Mouse (Mus musculus) C2C12 (cell line): Measurements from ENCODE around the gene Hdac4. TPM values are rescaled to one million over a fixed set of nuclear protein-coding genes. Genes with fewer than 3 reads are reported as not detected.

Experiments used
- H3K27me3 ChIP-seq: one replicate; pipeline ENCODE4 v1.6.1; 2011; ENCODE audit not compliant: control insufficient read depth, insufficient read depth, insufficient read length
- H3K36me3 ChIP-seq: one replicate; pipeline ENCODE4 v1.6.1; 2011; ENCODE audit not compliant: control insufficient read depth, insufficient read depth
- H3K4me3 ChIP-seq: one replicate; pipeline ENCODE4 v1.5.1; 2011; ENCODE audit warnings: mild to moderate bottlenecking, control low read depth; ENCODE audit not compliant: poor library complexity, insufficient read depth, severe bottlenecking
- H3K79me2 ChIP-seq: one replicate; pipeline ENCODE4 v1.6.1; 2011; ENCODE audit not compliant: control insufficient read depth, insufficient read depth
- H3K79me3 ChIP-seq: one replicate; pipeline ENCODE4 v1.6.1; 2011; ENCODE audit warnings: low read depth, control low read depth
- H3ac ChIP-seq: one replicate; pipeline ENCODE3; 2011; ENCODE audit warnings: low read depth; ENCODE audit not compliant: control insufficient read depth, insufficient read length
- CEBPB ChIP-seq: IDR thresholded peaks from one replicate; pipeline ENCODE4 v1.6.1; 2011; ENCODE audit warnings: low read depth, mild to moderate bottlenecking, control low read depth, moderate library complexity
- CTCF ChIP-seq: IDR thresholded peaks from one replicate; pipeline ENCODE4 v1.5.1; 2011; ENCODE audit not compliant: control insufficient read depth, insufficient read depth, insufficient read length
- FOSL1 ChIP-seq: IDR thresholded peaks from one replicate; pipeline ENCODE4 v1.8.0; 2011; ENCODE audit warnings: mild to moderate bottlenecking, low read length; ENCODE audit not compliant: poor library complexity, insufficient read depth, severe bottlenecking
- MAX ChIP-seq: IDR thresholded peaks from one replicate; pipeline ENCODE4 v1.6.1; 2011; ENCODE audit warnings: mild to moderate bottlenecking, control low read depth
- MYOD1 ChIP-seq: IDR thresholded peaks from one replicate; pipeline ENCODE4 v1.6.1; 2011; ENCODE audit warnings: low read depth; ENCODE audit not compliant: control insufficient read depth, insufficient read length
- MYOG ChIP-seq: IDR thresholded peaks from one replicate; pipeline ENCODE4 v1.6.1; 2011; ENCODE audit not compliant: control insufficient read depth, insufficient read length; ENCODE audit errors: extremely low read depth
- USF1 ChIP-seq: IDR thresholded peaks from one replicate; pipeline ENCODE4 v1.6.1; 2011; ENCODE audit warnings: low read depth, mild to moderate bottlenecking, control low read depth, moderate library complexity
- polyA plus RNA-seq: library from polyadenylated mRNA; unstranded; fragments of >200 nt; fragmentation: generic; extraction: Trizol; gene quantifications from one replicate; pipeline ENCODE4 v1.2.1, GENCODE M21; 2012; ENCODE audit warnings: missing spikeins

The Hdac4 gene
- polyA plus RNA-seq, 1 experiment = 9.6 TPM

DNA sequence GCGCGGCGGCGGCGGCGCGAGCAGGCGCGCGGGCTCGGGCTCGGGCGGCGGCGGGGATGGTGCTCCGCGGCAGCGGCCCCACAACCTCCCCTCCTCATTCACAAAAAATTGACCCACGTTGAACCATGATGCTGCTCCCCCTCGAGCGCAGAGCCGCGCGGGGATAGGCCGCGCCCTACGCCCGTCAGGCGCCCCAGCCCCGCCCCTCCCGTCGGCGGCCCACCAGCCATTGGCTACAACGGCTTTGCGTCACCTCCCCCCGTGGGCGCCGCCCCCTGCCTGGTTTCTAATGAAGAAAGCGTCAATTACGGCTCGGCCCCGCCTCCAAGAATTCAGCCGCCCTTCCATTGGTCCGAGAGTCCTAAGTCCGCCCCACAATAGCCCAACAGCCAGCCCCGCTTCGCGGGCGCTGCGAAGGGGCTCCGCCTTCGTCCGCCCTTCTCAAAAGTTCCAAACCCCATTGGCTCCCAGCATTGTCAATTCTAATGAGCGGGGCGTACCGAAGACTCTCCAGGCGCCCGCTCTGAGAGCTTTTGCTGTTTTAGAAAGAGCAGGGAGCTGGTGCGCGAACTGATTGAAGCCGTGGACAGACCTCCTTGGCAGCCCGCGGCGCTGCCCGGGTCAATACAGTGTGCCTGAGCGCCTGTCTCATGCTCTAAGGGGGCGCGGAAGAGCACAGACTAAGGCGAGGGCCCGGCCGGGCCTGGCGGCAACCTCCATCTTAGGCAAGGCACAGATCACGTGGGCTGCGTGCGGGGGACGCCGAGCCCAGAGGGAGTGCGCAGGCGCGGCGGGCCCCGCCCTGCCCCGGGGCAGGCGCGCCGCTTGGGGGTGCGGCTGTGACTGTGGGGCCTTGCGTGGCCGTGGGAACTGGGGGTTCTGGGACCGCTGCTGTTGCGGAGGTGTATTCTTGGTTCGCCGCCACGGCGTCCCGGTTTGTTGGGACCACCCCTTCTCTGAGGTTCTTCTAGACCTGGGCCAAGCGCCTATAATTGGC lies 15.1 kb downstream of the Hdac4 start:
- TF ChIP-seq USF1 (peak; percentile 89), CTCF (no peak)
- H3K27me3 ChIP-seq = no peaks in the 10 kb centered on the region
- peak overlapping the region; percentile 66 for H3K4me3 ChIP-seq
- peaks cover 7% of the 10 kb centered on the region for H3K79me3 ChIP-seq
- peak overlapping the region; percentile 94 for H3ac ChIP-seq
- H3K79me2 ChIP-seq = peaks cover 42% of the 10 kb centered on the region
- H3K36me3 ChIP-seq = no peaks in the 10 kb centered on the region

DNA sequence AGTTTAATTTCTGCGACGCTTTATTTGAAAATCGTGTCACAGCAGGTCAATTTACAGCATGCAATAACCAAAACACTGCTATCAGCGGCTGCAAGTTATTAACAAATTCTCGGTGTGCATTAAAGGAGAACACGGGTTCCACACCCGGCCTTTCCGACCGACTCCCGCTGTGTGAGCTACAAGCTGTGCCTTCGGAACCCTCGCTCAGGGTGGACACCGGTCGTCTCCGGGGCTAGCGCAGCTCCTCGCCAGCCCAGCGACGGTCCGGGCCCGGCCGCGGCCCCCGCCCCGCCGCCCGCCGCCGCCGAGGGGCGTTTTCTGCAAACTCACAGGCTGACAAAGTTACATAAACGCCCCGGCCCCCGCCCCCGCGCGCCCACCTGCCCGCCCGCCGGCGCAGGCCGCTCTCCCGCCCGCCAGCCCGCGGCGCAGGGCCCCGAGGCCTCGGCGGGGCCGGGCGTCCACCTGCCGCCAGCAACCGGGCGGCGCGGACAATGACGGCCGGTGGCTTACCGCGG lies 16.0 kb downstream of the Hdac4 start:
- H3K79me2 ChIP-seq = peaks cover 51% of the 10 kb centered on the region
- H3K36me3 ChIP-seq = no peaks in the 10 kb centered on the region
- peak overlapping the region; percentile 66 for H3K4me3 ChIP-seq
- H3K79me3 ChIP-seq = peaks cover 16% of the 10 kb centered on the region
- peak overlapping the region; percentile 85 for H3ac ChIP-seq
- no peaks in the 10 kb centered on the region for H3K27me3 ChIP-seq
- TF ChIP-seq USF1 (no peak), CTCF (no peak), MYOG (no peak), MAX (no peak), CEBPB (no peak), MYOD1 (no peak), FOSL1 (no peak)

DNA sequence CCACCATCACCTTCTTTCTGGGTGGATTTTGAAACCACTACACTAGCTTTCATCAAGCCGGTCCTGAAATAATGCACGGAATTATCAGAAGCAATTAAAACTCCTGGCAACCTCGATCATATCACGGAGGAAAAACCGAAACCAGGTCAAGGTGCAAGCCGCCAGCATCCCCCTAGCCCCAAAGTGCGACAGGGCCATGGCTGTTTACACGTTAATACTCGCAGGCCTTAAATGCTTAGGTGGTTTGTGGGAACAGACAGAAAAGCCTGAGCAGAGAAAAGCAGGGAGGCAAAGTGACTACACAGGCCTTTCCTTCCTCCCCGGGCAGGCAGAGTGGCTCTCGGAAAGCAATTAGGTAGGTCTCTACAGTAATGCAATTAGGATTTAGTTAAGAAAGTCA lies 16.4 kb downstream of the Hdac4 start:
- Histone ChIP-seq H3K4me3 (peak overlapping the region; percentile 66), H3ac (peak overlapping the region; percentile 41), H3K79me2 (peaks cover 56% of the 10 kb centered on the region), H3K79me3 (peaks cover 16% of the 10 kb centered on the region), H3K27me3 (no peaks in the 10 kb centered on the region), H3K36me3 (no peaks in the 10 kb centered on the region)
- TF ChIP-seq USF1 (no peak), MYOD1 (no peak), CEBPB (no peak), CTCF (no peak), MAX (no peak), FOSL1 (no peak), MYOG (no peak)

DNA sequence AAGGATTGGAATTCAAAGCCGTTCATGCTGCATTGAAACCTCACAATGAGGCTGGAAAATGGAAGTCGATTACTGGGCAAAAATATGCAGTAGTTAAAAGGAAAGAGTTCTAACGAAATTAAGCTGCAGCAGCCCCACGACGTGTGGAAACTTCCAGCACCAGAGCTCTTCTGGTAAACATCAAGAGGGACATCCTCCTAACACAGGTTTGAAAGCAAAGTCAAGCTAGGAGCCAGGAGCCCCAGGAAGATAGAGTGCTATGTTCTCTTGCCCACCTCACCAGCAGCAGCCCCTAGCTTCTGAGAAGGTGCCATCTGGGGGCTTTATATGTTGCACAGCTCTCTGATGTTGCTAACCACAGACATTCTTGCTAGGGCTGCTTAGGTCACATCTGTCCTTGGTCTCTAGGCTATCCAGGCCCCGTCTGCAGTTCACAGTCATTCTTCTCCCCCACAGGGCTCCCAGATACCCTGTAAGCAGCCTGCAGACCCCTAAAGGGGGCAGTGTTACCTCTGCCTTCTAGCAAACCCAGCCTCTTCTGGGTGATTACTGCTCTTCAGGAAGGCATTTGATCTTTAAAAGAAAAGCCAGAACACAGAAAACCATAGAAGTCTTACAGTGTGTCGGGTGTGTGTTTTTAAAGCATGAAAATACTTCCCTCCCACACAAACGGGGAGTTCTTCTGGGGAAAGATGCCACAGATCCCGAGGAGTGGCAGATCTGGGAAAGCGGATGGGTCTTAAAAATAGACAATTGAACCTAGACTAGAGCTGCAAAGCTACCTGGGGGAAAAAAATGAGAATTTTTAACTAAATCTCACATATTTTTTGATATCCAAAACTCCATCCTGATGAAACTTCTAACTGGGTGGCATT lies 17.2 kb downstream of the Hdac4 start:
- Histone ChIP-seq H3K79me2 (peaks cover 64% of the 10 kb centered on the region), H3K4me3 (peak overlapping the region; percentile 66)

DNA sequence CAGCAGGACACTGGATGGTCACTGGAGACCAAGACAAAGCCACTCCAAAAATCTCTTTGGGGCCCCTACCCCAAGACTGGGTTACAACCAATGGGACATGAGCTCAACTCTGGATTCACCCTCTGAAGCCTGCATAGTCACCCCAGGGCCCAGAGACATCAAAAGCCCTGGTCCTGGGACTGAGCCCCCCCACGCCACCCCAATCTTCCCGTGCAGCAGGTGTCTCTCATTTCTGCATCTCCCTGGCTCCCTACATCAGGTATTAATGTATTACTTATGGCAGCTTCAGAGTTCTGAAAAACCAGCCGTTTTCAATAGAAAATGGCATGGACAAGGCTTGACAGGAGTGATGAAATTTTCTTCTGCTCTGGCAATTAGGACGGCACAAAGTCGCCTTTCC lies 17.9 kb downstream of the Hdac4 start:
- Histone ChIP-seq H3ac (no peak overlapping the region), H3K79me2 (peaks cover 71% of the 10 kb centered on the region), H3K36me3 (no peaks in the 10 kb centered on the region), H3K79me3 (peaks cover 26% of the 10 kb centered on the region), H3K4me3 (no peak overlapping the region), H3K27me3 (no peaks in the 10 kb centered on the region)
- no peak for TF ChIP-seq MYOD1
- TF ChIP-seq CTCF = no peak
- no peak for TF ChIP-seq MAX
- TF ChIP-seq CEBPB = no peak
- TF ChIP-seq FOSL1 = no peak
- no peak for TF ChIP-seq USF1
- TF ChIP-seq MYOG = no peak

More for the DNA sequence above, 17.2 kb downstream of the Hdac4 start:
- Histone ChIP-seq H3K36me3 (no peaks in the 10 kb centered on the region), H3ac (no peak overlapping the region), H3K79me3 (peaks cover 20% of the 10 kb centered on the region), H3K27me3 (no peaks in the 10 kb centered on the region)
- no peak for TF ChIP-seq MYOD1
- TF ChIP-seq USF1 = no peak
- no peak for TF ChIP-seq MAX
- TF ChIP-seq FOSL1 = no peak
- no peak for TF ChIP-seq MYOG
- no peak for TF ChIP-seq CTCF
- no peak for TF ChIP-seq CEBPB
